Mouse (Mus musculus) embryo, embryonic 11 days (tissue): ENCODE measurements at regions not wholly inside any gene's neighbourhood (a gene's known extent, or its start where the extent isn't known, plus 50 kb on each side); places are given as distances from the start of the nearest gene placed in this dataset.
"Not testable (repeated sequence)": the region's sequence is repeated elsewhere in the genome, so short reads cannot be mapped to it uniquely, and the experiment has no call there.

Source experiments
- DNase-seq: peaks from one replicate; pipeline ENCODE4 v3.0.0-alpha.2; 2015

DNA sequence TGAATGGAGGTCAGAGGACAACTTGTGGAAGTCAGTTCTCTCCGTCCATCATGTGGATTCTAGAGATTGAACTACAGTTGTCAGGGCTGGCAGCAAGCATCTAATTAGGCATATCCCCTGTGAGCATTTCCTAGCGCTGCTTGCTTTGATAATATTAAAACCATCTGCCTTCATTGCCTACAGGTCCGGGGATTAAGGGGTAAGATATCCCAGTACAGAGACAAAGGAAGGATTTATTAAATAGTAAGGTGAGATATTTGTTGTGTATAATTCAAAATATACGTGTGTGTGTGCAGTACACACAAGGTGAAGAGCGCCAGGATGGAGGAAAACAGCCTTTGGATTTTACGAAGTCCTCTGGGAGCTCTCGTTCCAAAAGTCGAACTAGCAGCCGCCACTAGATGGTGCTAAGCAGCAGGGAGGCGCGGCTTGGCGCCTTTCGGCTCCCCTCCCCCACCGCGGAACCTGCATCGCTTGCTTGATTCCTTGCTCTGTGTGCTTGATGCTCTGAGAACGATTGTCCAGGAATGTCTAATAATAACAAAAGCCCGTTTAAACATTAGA is 88.4 kb upstream of the Rpl34 start:
- peak; percentile 95 for DNase-seq

DNA sequence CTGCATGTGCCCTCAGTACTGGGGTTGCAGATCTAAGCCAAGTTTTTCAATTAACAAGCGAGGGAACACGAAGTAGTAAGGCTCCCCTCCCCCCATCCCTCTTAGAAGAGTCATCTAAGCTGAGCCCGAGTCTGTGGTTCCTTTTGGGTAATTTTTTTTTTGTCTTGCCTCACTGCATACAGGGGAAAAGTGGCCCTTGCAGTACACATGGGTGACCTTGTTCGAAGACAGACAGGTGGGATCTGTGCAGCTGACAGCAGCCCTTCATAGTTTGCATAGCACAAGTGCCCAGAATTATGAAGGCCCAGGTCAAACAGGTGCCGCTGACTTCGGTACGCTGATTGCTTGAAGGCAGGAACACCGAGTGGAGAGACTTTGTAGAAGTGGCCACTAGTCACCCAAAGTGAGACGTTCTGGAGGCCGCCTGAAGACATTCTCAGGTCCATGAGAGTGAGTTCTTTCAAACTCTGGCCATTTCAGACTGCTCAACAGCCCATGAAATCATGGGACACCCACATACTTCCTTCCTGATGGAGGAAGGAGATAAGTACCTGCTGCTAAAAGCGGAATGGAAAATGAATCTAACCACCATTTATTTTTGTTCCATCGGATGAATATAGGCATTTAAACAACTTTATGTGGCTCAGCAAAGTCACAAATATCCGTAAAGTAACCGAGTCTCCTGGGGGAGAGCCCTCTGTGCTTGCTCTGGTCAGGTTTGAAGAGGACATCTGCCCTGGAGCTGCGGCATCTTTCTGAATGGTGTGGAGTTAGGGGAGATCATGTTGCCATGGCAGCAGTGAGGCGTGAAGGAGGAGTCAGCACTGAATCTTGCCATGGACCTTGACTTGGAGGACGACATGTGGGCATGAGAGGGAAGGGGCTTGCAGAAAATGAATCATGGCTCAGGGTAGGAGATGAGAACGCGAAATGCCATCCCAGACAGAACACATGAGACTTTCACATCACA is 79.8 kb upstream of the Rpl34 start:
- DNase-seq, result no peak

DNA sequence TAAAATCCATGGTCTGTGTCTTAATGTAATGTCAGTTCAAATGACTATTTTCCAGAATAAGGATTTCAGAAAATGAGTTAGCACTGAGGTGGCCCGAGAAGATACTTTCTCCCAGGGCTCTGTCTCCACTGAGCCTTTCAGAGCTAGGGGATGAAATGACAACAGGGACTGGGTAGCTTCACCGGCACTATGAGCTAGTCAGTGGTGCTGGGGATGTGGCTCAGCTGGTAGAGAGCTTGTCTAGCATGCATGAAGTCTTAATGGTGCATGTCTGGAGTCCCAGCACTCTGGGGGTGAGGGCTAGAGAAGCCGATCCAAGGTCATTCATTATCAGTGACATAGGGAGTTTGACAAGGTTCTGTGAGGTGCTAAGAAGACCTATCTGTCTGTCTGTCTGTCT is 75.1 kb upstream of the Rpl34 start:
- DNase-seq, result no peak

DNA sequence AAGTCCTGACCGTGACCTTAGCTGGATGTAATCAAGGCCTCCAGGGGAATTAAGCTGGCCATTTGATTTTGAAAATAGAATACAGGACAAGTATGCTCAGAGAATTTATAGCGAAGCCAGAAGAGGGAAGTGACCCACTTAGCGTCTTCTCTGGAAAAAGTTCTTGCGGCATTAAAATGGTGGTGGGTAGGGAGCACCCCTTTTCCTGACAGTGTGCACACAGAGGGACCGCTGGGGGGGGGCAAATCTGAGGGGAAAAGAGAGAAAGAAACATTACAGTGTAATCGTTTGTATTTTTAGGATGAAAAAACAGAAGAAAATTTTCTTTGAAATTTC is 74.1 kb upstream of the Rpl34 start:
- no peak for DNase-seq

DNA sequence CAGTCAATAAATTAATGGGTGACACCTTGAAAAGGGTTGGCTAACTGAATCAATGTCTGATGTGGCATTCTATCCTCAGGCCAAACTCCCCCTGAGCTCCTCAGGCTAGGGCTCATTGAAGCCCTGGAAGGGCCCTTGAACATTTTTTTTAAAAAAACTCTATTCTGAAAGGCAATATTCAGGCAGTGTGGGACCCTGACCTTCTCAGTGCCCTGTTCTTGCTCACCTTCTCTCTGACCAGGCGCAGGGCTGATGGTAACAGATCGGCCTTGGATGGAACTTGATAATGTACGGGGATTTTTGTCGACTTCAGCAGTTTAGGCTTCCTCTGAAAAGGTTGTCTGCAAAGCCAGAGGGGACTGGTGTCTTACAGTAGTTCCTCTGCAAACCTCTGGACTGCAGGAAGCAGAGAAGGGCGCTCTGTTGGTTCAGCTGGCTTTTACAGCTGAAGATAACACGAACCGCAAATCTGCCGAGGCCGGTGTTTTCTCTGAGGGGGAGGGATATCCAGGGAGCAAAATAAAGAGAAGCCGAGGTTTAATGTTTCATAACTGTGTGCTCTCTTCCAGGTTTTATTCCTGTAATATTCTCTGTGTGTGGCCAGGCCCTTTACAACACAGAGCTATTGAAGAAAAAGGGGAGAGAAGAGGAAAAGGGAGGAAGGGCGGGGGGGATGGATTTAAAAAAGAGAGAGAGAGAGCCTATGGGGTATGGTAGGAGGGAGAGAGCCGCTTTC is 73.6 kb upstream of the Rpl34 start:
- peak; percentile 64 for DNase-seq

DNA sequence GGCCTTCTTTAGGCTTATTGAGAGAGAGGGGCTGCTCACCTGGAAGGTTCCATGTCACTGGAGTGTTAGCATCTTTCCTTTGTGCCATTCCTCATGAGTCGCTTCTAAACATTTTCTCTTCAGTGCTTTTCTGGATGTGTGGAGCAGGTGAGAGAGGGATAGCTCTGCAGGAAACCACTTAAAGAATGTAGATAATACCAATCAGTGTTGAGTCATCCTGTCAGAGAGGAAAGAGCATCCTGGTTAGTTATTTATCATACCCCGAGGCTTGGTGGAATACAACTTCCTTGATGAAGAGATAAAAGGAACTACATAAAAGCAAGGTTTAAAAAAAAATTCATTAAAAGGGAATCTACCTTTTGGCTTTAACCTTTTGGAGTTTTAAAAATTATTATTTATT is 69.8 kb upstream of the Rpl34 start:
- DNase-seq, result no peak

DNA sequence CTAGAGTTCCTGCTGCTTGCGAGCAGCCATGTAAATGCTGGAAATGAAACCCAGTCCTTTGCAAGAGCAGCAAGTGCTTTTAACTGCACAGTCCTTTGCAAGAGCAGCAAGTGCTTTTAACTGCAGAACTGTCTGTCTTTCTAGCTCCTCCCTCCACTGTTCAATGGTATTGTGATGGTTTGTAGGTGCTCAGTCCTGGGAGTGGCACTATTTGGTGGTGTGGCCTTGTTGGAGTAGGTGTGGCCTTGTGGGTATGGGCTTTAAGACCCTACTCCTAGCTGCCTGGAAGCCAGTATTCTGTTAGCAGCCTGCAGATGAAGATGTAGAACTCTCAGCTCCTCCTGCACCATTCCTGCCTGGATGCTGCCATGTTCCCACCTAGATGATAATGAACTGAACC is 67.8 kb upstream of the Rpl34 start:
- DNase-seq, result not testable (repeated sequence)

DNA sequence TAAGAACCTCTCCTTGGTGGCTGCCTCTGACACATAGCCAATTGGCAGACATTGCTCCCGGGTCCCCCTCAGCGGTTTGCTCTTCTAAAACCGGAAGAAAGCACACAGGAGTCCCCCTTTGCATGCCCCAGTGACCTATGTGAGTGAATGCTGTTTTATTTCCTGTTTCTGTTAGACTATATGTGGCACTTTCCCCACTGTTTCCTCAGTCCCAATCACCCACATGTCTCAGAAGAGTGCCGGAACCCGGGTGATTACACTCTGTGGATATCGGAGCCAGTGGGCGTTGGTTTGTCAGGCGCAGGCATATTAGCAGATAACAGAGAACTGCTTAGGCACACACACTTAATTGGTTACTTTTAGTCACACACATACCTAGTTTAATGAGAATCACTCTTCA is 66.3 kb upstream of the Rpl34 start:
- no peak for DNase-seq

DNA sequence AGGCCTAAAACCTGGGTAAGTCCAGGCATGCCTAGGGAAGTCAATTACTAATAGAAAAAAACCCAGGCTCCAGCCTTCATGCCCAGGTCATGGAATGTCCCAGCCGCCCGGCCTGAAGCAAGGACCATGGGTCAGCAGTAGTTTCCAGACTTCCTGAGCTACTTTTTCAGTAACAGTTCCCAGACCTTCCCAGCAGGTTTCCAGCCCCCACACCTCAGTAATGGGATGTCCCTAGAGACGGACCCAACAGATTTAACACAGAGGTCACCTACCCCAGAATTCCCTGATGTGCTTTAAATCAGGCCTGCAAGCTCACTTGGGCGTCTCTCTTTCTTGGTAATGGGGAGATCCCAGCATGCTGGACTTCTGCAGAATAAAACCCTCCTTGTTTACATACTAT is 65.2 kb upstream of the Rpl34 start:
- no peak for DNase-seq

DNA sequence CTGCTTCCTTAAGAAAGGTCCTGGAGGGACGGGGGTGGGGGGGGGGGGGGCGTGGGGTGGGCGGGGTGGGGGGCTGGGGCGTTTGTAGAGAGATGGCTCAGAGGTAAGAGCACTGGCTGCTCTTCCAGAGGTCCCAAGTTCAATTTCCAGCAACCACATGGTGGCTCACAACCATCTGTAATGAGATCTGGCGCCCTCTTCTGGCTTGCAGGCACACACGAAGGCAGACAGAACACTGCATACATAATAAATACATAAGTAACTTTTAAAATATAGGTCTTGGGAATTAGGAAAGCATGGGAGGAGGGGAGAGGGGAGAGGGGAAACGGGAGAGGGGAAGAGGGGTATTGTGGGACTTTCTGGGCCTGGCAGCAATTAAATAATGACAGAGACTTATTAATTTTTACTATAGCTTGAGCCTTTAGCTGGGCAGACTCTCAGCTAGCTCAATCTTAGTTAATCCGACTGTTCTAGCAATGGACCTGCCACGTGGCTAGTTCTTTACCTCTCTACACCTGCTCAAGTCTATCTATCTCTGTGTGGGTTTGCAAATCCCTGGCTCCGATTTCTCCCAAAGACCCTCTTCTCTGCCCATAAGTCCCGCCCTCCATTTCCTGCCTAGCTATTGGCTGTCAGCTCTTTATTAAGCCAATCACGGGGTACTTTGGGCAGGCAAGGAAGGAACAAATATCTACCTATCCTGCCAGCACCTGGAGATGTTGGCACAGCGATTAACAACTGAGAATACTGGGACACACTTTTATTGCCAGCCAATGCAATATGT is 64.1 kb upstream of the Rpl34 start:
- DNase-seq, result no peak

DNA sequence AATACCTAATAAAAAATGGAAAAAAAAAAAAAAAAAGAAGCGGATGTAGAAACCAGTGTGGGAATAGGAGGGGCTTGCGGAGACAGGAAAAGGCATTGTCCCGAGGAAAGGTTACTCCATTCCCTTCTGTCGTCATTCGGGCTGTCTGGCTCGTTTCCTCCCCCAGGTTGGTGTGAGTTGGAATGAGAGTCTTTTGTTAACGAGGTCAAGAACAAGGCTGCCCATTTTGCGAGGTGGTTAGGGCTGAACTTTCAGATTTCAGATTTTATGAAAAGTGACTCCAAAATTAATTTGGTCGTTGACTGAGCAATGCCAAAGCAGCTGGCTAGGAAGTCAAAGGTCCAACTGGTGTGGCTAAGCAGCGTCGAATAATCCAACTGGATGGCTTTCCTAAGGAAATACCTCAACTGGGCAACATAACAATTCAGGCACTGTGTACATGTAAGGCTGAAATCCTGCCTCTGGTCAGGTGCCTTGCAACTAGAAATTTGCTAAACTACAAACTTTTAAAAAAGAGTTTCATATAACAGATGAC is 50.6 kb upstream of the Rpl34 start:
- DNase-seq, result no peak
